Mouse (Mus musculus): ENCODE data around the gene Sox15. TPM values are rescaled to one million over a fixed set of nuclear protein-coding genes. Genes with fewer than 3 reads are reported as not detected.
A peak's percentile ranks its signal among the peaks of the same experiment; 100 is the strongest.

Sox15 gene
- polyA plus RNA-seq, 2 experiments = not detected

DNA sequence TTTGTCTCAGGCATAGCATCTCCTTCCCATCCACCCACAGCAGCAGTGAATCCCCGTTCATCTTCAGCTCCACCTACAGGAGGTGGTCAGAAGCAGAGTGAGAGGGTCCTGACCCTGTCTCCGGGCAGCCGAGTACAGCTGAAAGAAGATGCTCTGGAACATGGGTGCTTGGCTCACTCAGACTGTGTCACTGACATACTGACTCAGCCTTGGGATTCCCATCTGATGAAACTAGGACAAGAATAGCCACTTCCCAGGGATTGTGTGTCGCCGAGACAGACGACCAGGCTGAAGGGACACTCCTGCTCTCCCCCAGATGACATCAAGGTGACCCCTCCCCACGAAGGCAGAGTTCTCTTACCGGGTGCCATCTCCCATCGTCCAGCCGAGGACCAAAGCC, 38.3 kb upstream of the Sox15 start:
- Histone ChIP-seq H3K9ac (replicated peaks) (no peak overlapping the region), H3K27me3 (ENCODE audit: control insufficient read depth, insufficient read depth, low read length) (no peaks in the 10 kb centered on the region), H3K36me3 (replicated peaks; ENCODE audit: control insufficient read depth, insufficient read depth, low read depth) (no peaks in the 10 kb centered on the region), H3K4me2 (ENCODE audit: low read depth) (peak overlapping the region; percentile 39), H3K27ac (no peak overlapping the region), H3K4me3 (ENCODE audit: insufficient read depth in 1 of 2, low read depth in 2 of 2, low read length in 2 of 2) (peak overlapping the region; percentile 0 to 21; a peak in 2 of 4 replicates), H3K4me1 (replicated peaks; ENCODE audit: control insufficient read depth in 2 of 2, insufficient read depth in 2 of 2, low read length in 1 of 2) (peaks cover 16 to 27% of the 10 kb centered on the region in 2 experiments), H3K9me3 (ENCODE audit: control insufficient read depth, low read length) (no peaks in the 10 kb centered on the region)
- 36% methylated on average over 10 of the region's 10 CpGs for WGBS (ENCODE audit: insufficient replicate concordance)
- ATAC-seq (ENCODE audit: insufficient read depth) = no peak
- no peak; the same call in 1 of the 2 replicates for TF ChIP-seq CTCF (IDR thresholded peaks at IDR 0.05; ENCODE audit: low read depth)
- no peak for TF ChIP-seq EP300 (IDR thresholded peaks at IDR 0.05; ENCODE audit: low read depth)
- DNase-seq (ENCODE audit: low read depth in 3 of 3, low spot score in 3 of 3) = no peak

GRCm38 (mm10) chr11:69617805-69618204, 37.3 kb upstream of the Sox15 start, which contains the start of gene Shbg:
Gene Shbg, minus strand, starts transcription at chr11:69617905.
- TF ChIP-seq CTCF (IDR thresholded peaks at IDR 0.05; ENCODE audit: low read depth) (no peak), EP300 (IDR thresholded peaks at IDR 0.05; ENCODE audit: low read depth) (no peak)
- Histone ChIP-seq H3K4me3 (ENCODE audit: insufficient read depth in 1 of 2, low read depth in 2 of 2, low read length in 2 of 2) (peak within 1 kb of the TSS; percentile 0 to 21; a peak in 2 of 4 replicates), H3K9me3 (ENCODE audit: control insufficient read depth, low read length) (no peaks in the 10 kb centered on the region), H3K4me1 (replicated peaks; ENCODE audit: control insufficient read depth in 2 of 2, insufficient read depth in 2 of 2, low read length in 1 of 2) (peaks cover 16 to 32% of the 10 kb centered on the region in 2 experiments), H3K27me3 (ENCODE audit: control insufficient read depth, insufficient read depth, low read length) (no peaks in the 10 kb centered on the region), H3K36me3 (replicated peaks; ENCODE audit: control insufficient read depth, insufficient read depth, low read depth) (no peaks in the 10 kb centered on the region), H3K27ac (no peak within 1 kb of the TSS), H3K9ac (replicated peaks) (no peak within 1 kb of the TSS; the same call in 1 of the 2 replicates), H3K4me2 (ENCODE audit: low read depth) (peak within 1 kb of the TSS; percentile 39)
- 45% methylated on average over 5 of the region's 5 CpGs for WGBS (ENCODE audit: insufficient replicate concordance)
- ATAC-seq (ENCODE audit: insufficient read depth) (no peak), DNase-seq (ENCODE audit: low read depth in 3 of 3, low spot score in 3 of 3) (no peak)

GRCm38 (mm10) chr11:69620394-69621081, 34.6 kb upstream of the Sox15 start:
- Histone ChIP-seq H3K9me3 (ENCODE audit: control insufficient read depth, low read length) (no peaks in the 10 kb centered on the region), H3K4me2 (ENCODE audit: low read depth) (peak overlapping the region; percentile 84), H3K27ac (peak overlapping the region; percentile 53), H3K4me1 (replicated peaks; ENCODE audit: control insufficient read depth in 2 of 2, insufficient read depth in 2 of 2, low read length in 1 of 2) (peaks cover 16 to 33% of the 10 kb centered on the region in 2 experiments), H3K9ac (replicated peaks) (no peak overlapping the region), H3K4me3 (ENCODE audit: insufficient read depth in 1 of 2, low read depth in 2 of 2, low read length in 2 of 2) (no peak overlapping the region), H3K27me3 (ENCODE audit: control insufficient read depth, insufficient read depth, low read length) (no peaks in the 10 kb centered on the region), H3K36me3 (replicated peaks; ENCODE audit: control insufficient read depth, insufficient read depth, low read depth) (no peaks in the 10 kb centered on the region)
- ATAC-seq (ENCODE audit: insufficient read depth) = peak; percentile 51; the same call in 1 of the 2 replicates
- WGBS (ENCODE audit: insufficient replicate concordance) = 39% methylated on average over 7 of the region's 7 CpGs
- TF ChIP-seq EP300 (IDR thresholded peaks at IDR 0.05; ENCODE audit: low read depth) = no peak
- TF ChIP-seq CTCF (IDR thresholded peaks at IDR 0.05; ENCODE audit: low read depth) = no peak
- DNase-seq (ENCODE audit: low read depth in 3 of 3, low spot score in 3 of 3) = no peak

- H3K27ac ChIP-seq = peak within 1 kb of the TSS; percentile 53
- H3K36me3 ChIP-seq (replicated peaks; ENCODE audit: control insufficient read depth, insufficient read depth, low read depth) = no peaks in the 10 kb centered on the region
- no peaks in the 10 kb centered on the region for H3K9me3 ChIP-seq (ENCODE audit: control insufficient read depth, low read length)
- peak within 1 kb of the TSS; percentile 84 for H3K4me2 ChIP-seq (ENCODE audit: low read depth)
- peak; percentile 49; the same call in 1 of the 2 replicates for ATAC-seq (ENCODE audit: insufficient read depth)
- WGBS (ENCODE audit: insufficient replicate concordance) = 3% methylated on average over 20 of the region's 20 CpGs
- peak within 1 kb of the TSS; percentile 57 to 69 for H3K4me3 ChIP-seq (ENCODE audit: insufficient read depth in 1 of 2, low read depth in 2 of 2, low read length in 2 of 2)
- DNase-seq (ENCODE audit: low read depth in 3 of 3, low spot score in 3 of 3) = no peak
- H3K9ac ChIP-seq (replicated peaks) = peak within 1 kb of the TSS; percentile 65
- TF ChIP-seq EP300 (IDR thresholded peaks at IDR 0.05; ENCODE audit: low read depth) = no peak
- no peak for TF ChIP-seq CTCF (IDR thresholded peaks at IDR 0.05; ENCODE audit: low read depth)
- H3K4me1 ChIP-seq (replicated peaks; ENCODE audit: control insufficient read depth in 2 of 2, insufficient read depth in 2 of 2, low read length in 1 of 2) = peaks cover 16 to 33% of the 10 kb centered on the region in 2 experiments
- no peaks in the 10 kb centered on the region for H3K27me3 ChIP-seq (ENCODE audit: control insufficient read depth, insufficient read depth, low read length)
Observed at GRCm38 (mm10) chr11:69621571-69622268, 33.4 kb upstream of the Sox15 start, which contains the start of gene Sat2. Gene Sat2, plus strand, starts transcription at chr11:69622024.

GRCm38 (mm10) chr11:69622406-69622805, 32.7 kb upstream of the Sox15 start:
- ATAC-seq (ENCODE audit: insufficient read depth) (no peak), DNase-seq (ENCODE audit: low read depth in 3 of 3, low spot score in 3 of 3) (no peak)
- Histone ChIP-seq H3K36me3 (replicated peaks; ENCODE audit: control insufficient read depth, insufficient read depth, low read depth) (no peaks in the 10 kb centered on the region), H3K4me2 (ENCODE audit: low read depth) (peak overlapping the region; percentile 84), H3K9me3 (ENCODE audit: control insufficient read depth, low read length) (no peaks in the 10 kb centered on the region), H3K4me3 (ENCODE audit: insufficient read depth in 1 of 2, low read depth in 2 of 2, low read length in 2 of 2) (peak overlapping the region; percentile 57 to 69), H3K9ac (replicated peaks) (peak overlapping the region; percentile 65), H3K27ac (no peak overlapping the region), H3K27me3 (ENCODE audit: control insufficient read depth, insufficient read depth, low read length) (no peaks in the 10 kb centered on the region), H3K4me1 (replicated peaks; ENCODE audit: control insufficient read depth in 2 of 2, insufficient read depth in 2 of 2, low read length in 1 of 2) (peaks cover 16 to 33% of the 10 kb centered on the region in 2 experiments)
- no peak for TF ChIP-seq EP300 (IDR thresholded peaks at IDR 0.05; ENCODE audit: low read depth)
- no peak for TF ChIP-seq CTCF (IDR thresholded peaks at IDR 0.05; ENCODE audit: low read depth)
- WGBS (ENCODE audit: insufficient replicate concordance) = 47% methylated on average over 6 of the region's 6 CpGs
